In genomic region chr2:153995770-153996169, GRCm38 (mm10) we compare ENCODE assay signal across 9 mouse cellular contexts. TPM values are rescaled to one million over a fixed set of nuclear protein-coding genes. Genes with fewer than 3 reads are reported as not detected.
DNase-seq lines count a peak whose midpoint lies in the region; TF ChIP-seq lines count a peak whose summit lies in the region.
"Had no signal": no experiment of that assay in that cellular context is flagged by ENCODE, and none has a peak within 500 bp of the region (broad histone marks: within the 10 kb centered on the region; RNA-seq: fewer than 3 reads in every experiment).

No protein-coding gene starts in this region.

- no peak overlapping the region for H3K27ac ChIP-seq in heart, embryonic 10.5 days
- H3K27ac ChIP-seq: hindbrain, embryonic 15.5 days had no signal

- no peaks in the 10 kb centered on the region for H3K4me1 ChIP-seq in heart, embryonic 10.5 days
- no peaks in the 10 kb centered on the region for H3K4me1 ChIP-seq in lung, adult 2 months (ENCODE audit: control insufficient read depth, insufficient read depth, low read length)
- H3K4me1 ChIP-seq: hindbrain, embryonic 15.5 days had no signal

- peak; percentile 96 for TF ChIP-seq CTCF in lung, adult 2 months (IDR thresholded peaks at IDR 0.05; ENCODE audit: insufficient read depth, low read length)

- TF ChIP-seq POLR2A in lung, adult 2 months (IDR thresholded peaks at IDR 0.05; ENCODE audit: borderline replicate concordance, extremely low read depth, low read depth, low read length) = no peak

- no peaks in the 10 kb centered on the region for H3K9me3 ChIP-seq in heart, embryonic 10.5 days
- H3K9me3 ChIP-seq: hindbrain, embryonic 15.5 days had no signal

- 9% methylated on average over 7 of the region's 7 CpGs for WGBS in heart, embryonic 10.5 days
- 5% methylated on average over 7 of the region's 7 CpGs for WGBS in lung, adult 2 months

- no peaks in the 10 kb centered on the region for H3K27me3 ChIP-seq in heart, embryonic 10.5 days (ENCODE audit: insufficient read depth, poor library complexity, severe bottlenecking)
- H3K27me3 ChIP-seq: hindbrain, embryonic 15.5 days had no signal

- DNase-seq in CD4-positive helper T cell, adult 2 months (ENCODE audit: low read depth, low spot score) = peak; percentile 35
- peak; percentile 39 for DNase-seq in adrenal gland, adult 8-10 months
- DNase-seq in embryo, embryonic 11 days = peak; percentile 84
- peak; percentile 79 for DNase-seq in heart, embryonic 10.5 days (ENCODE audit: low spot score)
- DNase-seq in layer of hippocampus, adult 18-20 months (ENCODE audit: low spot score in 2 of 2) = peak; percentile 42 to 80
- peak; percentile 81 for DNase-seq in lung, adult 2 months
- peak; percentile 81 for DNase-seq in retina, postnatal 1 day
- peak; percentile 30 to 68 for DNase-seq in urinary bladder, adult 18-20 months (ENCODE audit: low spot score in 2 of 2)

- H3K4me3 ChIP-seq in heart, embryonic 10.5 days = no peak overlapping the region
- no peak overlapping the region for H3K4me3 ChIP-seq in lung, adult 2 months (replicated peaks; ENCODE audit: extremely low read depth, low read depth, low read length)
- H3K4me3 ChIP-seq: hindbrain, embryonic 15.5 days had no signal

- H3K36me3 ChIP-seq in heart, embryonic 10.5 days = no peaks in the 10 kb centered on the region
- H3K36me3 ChIP-seq: hindbrain, embryonic 15.5 days had no signal

RNA-seq across cellular contexts. Expression of gene Bpifa2, which starts 12.3 kb away (rescaled TPM):
- total RNA-seq in adrenal gland, adult 8-10 months (2022) = 1 to 10 TPM in 1 of 4 experiments, under 1 TPM in 3; 0.37 to 1.0 (median 0.67) TPM
- not detected in 2 replicates for polyA plus RNA-seq in heart, embryonic 10.5 days (2016; fragmentation: Nextera tagmentation; extraction: Ambion mirVana)
- total RNA-seq in layer of hippocampus, adult 18-20 months (2021) = not detected
- not detected in 2 replicates for polyA plus RNA-seq in lung, adult 2 months (2012; rRNA removed)
- polyA plus RNA-seq: hindbrain, embryonic 15.5 days had no signal

RNA-seq across cellular contexts. Expression of gene Bpifa6, which starts 21.0 kb away (rescaled TPM):
- under 1 TPM in 1 of 4 experiments, not detected in 3; 0.17 TPM for total RNA-seq in adrenal gland, adult 8-10 months (2022)
- polyA plus RNA-seq in heart, embryonic 10.5 days (2016; fragmentation: Nextera tagmentation; extraction: Ambion mirVana) = not detected in 2 replicates
- not detected for total RNA-seq in layer of hippocampus, adult 18-20 months (2021)
- polyA plus RNA-seq in lung, adult 2 months (2012; rRNA removed) = not detected in 2 replicates
- polyA plus RNA-seq: hindbrain, embryonic 15.5 days had no signal

RNA-seq across cellular contexts. Expression of gene Bpifb4, which starts 57.8 kb away (rescaled TPM):
- under 1 TPM in 2 of 4 experiments, not detected in 2; 0.44 to 0.59 TPM for total RNA-seq in adrenal gland, adult 8-10 months (2022)
- polyA plus RNA-seq in heart, embryonic 10.5 days (2016; fragmentation: Nextera tagmentation; extraction: Ambion mirVana) = not detected in 2 replicates
- not detected for total RNA-seq in layer of hippocampus, adult 18-20 months (2021)
- polyA plus RNA-seq in lung, adult 2 months (2012; rRNA removed) = not detected in 2 replicates
- polyA plus RNA-seq: hindbrain, embryonic 15.5 days had no signal
